Mouse (Mus musculus) MEL (cell line): ENCODE data around the gene Preb. TPM values are rescaled to one million over a fixed set of nuclear protein-coding genes. Genes with fewer than 3 reads are reported as not detected.

ENCODE experiments used
- DNase-seq: peaks from one replicate; pipeline ENCODE4 v3.0.0; 2011; ENCODE audit warnings: low read depth, low spot score
- H3K27ac ChIP-seq: 2 replicates; pipeline ENCODE4 v1.5.1; 2012; ENCODE audit warnings: low read depth, mild to moderate bottlenecking, control low read depth, low read length, moderate library complexity; ENCODE audit not compliant: control insufficient read depth
- H3K27me3 ChIP-seq, 2 experiments: fragments of 150-350 bp in 1 of 2; sonication (generic) in 1 of 2; 2 replicates each; pipeline ENCODE4 v1.6.1; 2012; ENCODE audit warnings: low read length in 2 of 2, mild to moderate bottlenecking in 2 of 2, improper control_type of control experiment in 1 of 2, moderate library complexity in 1 of 2; ENCODE audit not compliant: insufficient read depth in 2 of 2, control insufficient read depth in 1 of 2
- H3K36me3 ChIP-seq, 2 experiments: 2 replicates each; pipeline ENCODE4 v1.6.1; 2012 to 2014; ENCODE audit warnings: low read length in 2 of 2, improper control_type of control experiment in 1 of 2, inconsistent platforms in 1 of 2, mild to moderate bottlenecking in 1 of 2; ENCODE audit not compliant: insufficient read depth in 2 of 2, control insufficient read depth in 1 of 2
- H3K4me1 ChIP-seq, 2 experiments: fragments of 150-350 bp in 1 of 2; sonication (generic) in 1 of 2; 2 replicates each; pipeline ENCODE4 v1.6.1; 2012; ENCODE audit warnings: low read length in 2 of 2, improper control_type of control experiment in 1 of 2, mild to moderate bottlenecking in 1 of 2; ENCODE audit not compliant: insufficient read depth in 2 of 2, control insufficient read depth in 1 of 2
- H3K4me3 ChIP-seq, 2 experiments: fragments of 150-350 bp in 1 of 2; sonication (generic) in 1 of 2; 2 replicates each; pipeline ENCODE4 v1.5.1; 2012; ENCODE audit warnings: low read depth in 2 of 2, low read length in 2 of 2, mild to moderate bottlenecking in 2 of 2, moderate library complexity in 2 of 2, control low read depth in 1 of 2, improper control_type of control experiment in 1 of 2; ENCODE audit not compliant: control insufficient read depth in 1 of 2, insufficient read depth in 1 of 2
- H3K79me2 ChIP-seq: 2 replicates; pipeline ENCODE4 v1.6.1; 2012; ENCODE audit warnings: mild to moderate bottlenecking, low read length, moderate library complexity; ENCODE audit not compliant: control insufficient read depth, poor library complexity, insufficient read depth
- H3K9ac ChIP-seq: 2 replicates; pipeline ENCODE4 v1.6.1; 2012; ENCODE audit warnings: low read depth, mild to moderate bottlenecking, control low read depth, low read length, moderate library complexity; ENCODE audit not compliant: control insufficient read depth, poor library complexity, severe bottlenecking
- H3K9me3 ChIP-seq: fragments of 150-350 bp; sonication (generic); replicated peaks from 2 replicates; pipeline ENCODE4 v1.6.1; 2012; ENCODE audit warnings: mild to moderate bottlenecking, low read length, improper control_type of control experiment, moderate library complexity; ENCODE audit not compliant: insufficient read depth
- BHLHE40 ChIP-seq: IDR thresholded peaks from 2 replicates; pipeline ENCODE4 v1.6.1; 2012; ENCODE audit warnings: low read depth, mild to moderate bottlenecking, inconsistent platforms, low read length, improper control_type of control experiment, borderline replicate concordance
- CHD1 ChIP-seq: IDR thresholded peaks from 2 replicates; pipeline ENCODE4 v1.6.1; 2012; ENCODE audit warnings: low read depth, mild to moderate bottlenecking, inconsistent platforms, low read length, improper control_type of control experiment
- CTCF ChIP-seq, 3 experiments: IDR thresholded peaks in 2 of 3; conservative IDR thresholded peaks in 1 of 3; 2 replicates each; pipeline ENCODE4 v1.5.1; 2011 to 2012; ENCODE audit warnings: low read length in 3 of 3, low read depth in 2 of 3, mild to moderate bottlenecking in 2 of 3, improper control_type of control experiment in 1 of 3, inconsistent platforms in 1 of 3, mixed read lengths in 1 of 3, moderate library complexity in 1 of 3; ENCODE audit not compliant: control insufficient read depth in 1 of 3, insufficient read depth in 1 of 3, poor library complexity in 1 of 3, severe bottlenecking in 1 of 3
- EP300 ChIP-seq, 2 experiments: IDR thresholded peaks; 2 replicates each; pipeline ENCODE4 v1.6.1; 2011; ENCODE audit warnings: improper control_type of control experiment in 2 of 2, low read length in 2 of 2, low read depth in 1 of 2, mild to moderate bottlenecking in 1 of 2
- GABPA ChIP-seq: IDR thresholded peaks from 2 replicates; pipeline ENCODE4 v1.6.1; 2012; ENCODE audit warnings: low read depth, mild to moderate bottlenecking, inconsistent platforms, low read length, improper control_type of control experiment, moderate library complexity
- GATA1 ChIP-seq: IDR thresholded peaks from 2 replicates; pipeline ENCODE4 v1.6.1; 2011; ENCODE audit warnings: low read depth, low read length, improper control_type of control experiment
- KAT2A ChIP-seq: conservative IDR thresholded peaks from 2 replicates; pipeline ENCODE4 v1.6.1; 2012; ENCODE audit warnings: low read depth, low read length, improper control_type of control experiment, inconsistent platforms
- MAFK ChIP-seq: IDR thresholded peaks from 2 replicates; pipeline ENCODE4 v1.6.1; 2011; ENCODE audit warnings: low read depth, mild to moderate bottlenecking, low read length, improper control_type of control experiment, borderline replicate concordance
- MAX ChIP-seq: IDR thresholded peaks from 2 replicates; pipeline ENCODE4 v1.6.1; 2011; ENCODE audit warnings: low read length, improper control_type of control experiment
- MXI1 ChIP-seq: IDR thresholded peaks from 2 replicates; pipeline ENCODE4 v1.6.1; 2011; ENCODE audit warnings: mild to moderate bottlenecking, low read depth, low read length, improper control_type of control experiment
- MYC ChIP-seq: IDR thresholded peaks from 2 replicates; pipeline ENCODE4 v1.6.1; 2011; ENCODE audit warnings: low read depth, mild to moderate bottlenecking, low read length, improper control_type of control experiment, moderate library complexity
- NRF1 ChIP-seq: IDR thresholded peaks from 2 replicates; pipeline ENCODE4 v1.6.1; 2014; ENCODE audit warnings: low read depth, mild to moderate bottlenecking, inconsistent platforms, low read length, improper control_type of control experiment, moderate library complexity; ENCODE audit not compliant: poor library complexity, insufficient read depth, severe bottlenecking
- POLR2AphosphoS2 ChIP-seq: IDR thresholded peaks from 2 replicates; pipeline ENCODE4 v1.6.1; 2011; ENCODE audit warnings: low read length, improper control_type of control experiment
- POLR2AphosphoS5 ChIP-seq: IDR thresholded peaks from 2 replicates; pipeline ENCODE4 v1.6.1; 2012; ENCODE audit warnings: low read depth, borderline replicate concordance, mild to moderate bottlenecking, inconsistent platforms, low read length, moderate library complexity, mixed read lengths
- RCOR1 ChIP-seq: IDR thresholded peaks from 2 replicates; pipeline ENCODE4 v1.6.1; 2012; ENCODE audit warnings: low read depth, mild to moderate bottlenecking, inconsistent platforms, low read length, improper control_type of control experiment
- SIN3A ChIP-seq: IDR thresholded peaks from 2 replicates; pipeline ENCODE4 v1.6.1; 2012; ENCODE audit warnings: low read length, improper control_type of control experiment, inconsistent platforms
- USF1 ChIP-seq: IDR thresholded peaks from 2 replicates; pipeline ENCODE4 v1.6.1; 2014; ENCODE audit warnings: low read depth, mild to moderate bottlenecking, inconsistent platforms, low read length, improper control_type of control experiment, moderate library complexity
- USF2 ChIP-seq, 2 experiments: IDR thresholded peaks; 2 replicates each; pipeline ENCODE4 v1.6.1; 2011 to 2012; ENCODE audit warnings: improper control_type of control experiment in 2 of 2, low read length in 2 of 2, borderline replicate concordance in 1 of 2, inconsistent platforms in 1 of 2, low read depth in 1 of 2, mild to moderate bottlenecking in 1 of 2; ENCODE audit not compliant: insufficient read depth in 1 of 2
- ZKSCAN1 ChIP-seq: IDR thresholded peaks from 2 replicates; pipeline ENCODE4 v1.6.1; 2012; ENCODE audit warnings: low read depth, mild to moderate bottlenecking, inconsistent platforms, low read length, improper control_type of control experiment, moderate library complexity
- ZNF384 ChIP-seq: IDR thresholded peaks from 2 replicates; pipeline ENCODE4 v1.6.1; 2012; ENCODE audit warnings: low read depth, mild to moderate bottlenecking, inconsistent platforms, low read length, improper control_type of control experiment
- polyA plus RNA-seq, 2 experiments: library from polyadenylated mRNA; stranded (reverse) in 1 of 2; unstranded in 1 of 2; fragments of >175 nt in 1 of 2; fragments of >200 nt in 1 of 2; gene quantifications; 2 replicates each; pipeline versions ENCODE4 v1.2.1 to v1.2.4; 2012; ENCODE audit warnings: low replicate concordance in 2 of 2, low read depth in 1 of 2; ENCODE audit not compliant: insufficient read length in 2 of 2, insufficient read depth in 1 of 2, missing spikeins in 1 of 2
- total RNA-seq: library from RNA; depleted of rRNA; stranded (reverse); fragments of 300-350 nt; gene quantifications from 2 replicates; pipeline ENCODE4 v1.2.3, GENCODE M21; 2012

The Preb gene
- total and polyA plus RNA-seq, 3 experiments, result 143 to 247 TPM; not detected in 1

- no peaks in the 10 kb centered on the region for H3K9me3 ChIP-seq
- H3K79me2 ChIP-seq, result peaks cover 18% of the 10 kb centered on the region
- H3K36me3 ChIP-seq, result peaks cover 4 to 11% of the 10 kb centered on the region in 2 experiments
- H3K27ac ChIP-seq, result no peak overlapping the region
- DNase-seq, result no peak
- H3K9ac ChIP-seq, result peak overlapping the region; percentile 73
- H3K4me3 ChIP-seq, result peak overlapping the region; percentile 63 to 67
- H3K4me1 ChIP-seq, result peaks cover 3 to 25% of the 10 kb centered on the region in 2 experiments; a peak in 3 of 4 replicates
- H3K27me3 ChIP-seq, result no peaks in the 10 kb centered on the region
- no peak for TF ChIP-seq NRF1
- no peak for TF ChIP-seq POLR2AphosphoS5
- TF ChIP-seq USF1, result no peak
- no peak for TF ChIP-seq GATA1
- TF ChIP-seq MAFK, result no peak
- TF ChIP-seq MAX, result no peak
- no peak for TF ChIP-seq ZNF384
- TF ChIP-seq RCOR1, result no peak
- no peak for TF ChIP-seq KAT2A
- TF ChIP-seq SIN3A, result no peak
- TF ChIP-seq BHLHE40, result no peak
- TF ChIP-seq USF2 (IDR thresholded peaks at IDR 0.05; ENCODE audit: borderline replicate concordance in 1 of 2, insufficient read depth in 1 of 2, low read depth in 1 of 2, low read length in 2 of 2), result no peak
- TF ChIP-seq EP300 (IDR thresholded peaks at IDR 0.05; ENCODE audit: low read depth in 1 of 2, low read length in 2 of 2), result no peak
- TF ChIP-seq GABPA, result no peak
- no peak for TF ChIP-seq MXI1
- no peak for TF ChIP-seq CHD1
- TF ChIP-seq CTCF (IDR thresholded peaks at IDR 0.05 in 2 of 3, conservative IDR thresholded peaks at IDR 0.05 in 1 of 3; ENCODE audit: control insufficient read depth in 1 of 3, insufficient read depth in 1 of 3, low read depth in 2 of 3, low read length in 3 of 3, poor library complexity in 1 of 3, severe bottlenecking in 1 of 3), result no peak
- TF ChIP-seq POLR2AphosphoS2, result no peak
- no peak for TF ChIP-seq ZKSCAN1
- TF ChIP-seq MYC, result no peak
Measured at GRCm38 (mm10) chr5:30908426-30909299, 51.5 kb downstream of the Preb start.
